Comparison of ENCODE assay signal across 8 mouse cellular contexts in genomic region chr10:62230708-62231394, GRCm38 (mm10). TPM values are rescaled to one million over a fixed set of nuclear protein-coding genes. Genes with fewer than 3 reads are reported as not detected.
DNase-seq lines count a peak whose midpoint lies in the region; ATAC-seq lines count a peak whose summit lies in the region.

TSS of gene Tspan15 (minus strand) at chr10:62231251.

- peak within 1 kb of the TSS; percentile 31 for H3K27ac ChIP-seq in lung, embryonic 15.5 days

- peaks cover 25% of the 10 kb centered on the region for H3K4me1 ChIP-seq in lung, embryonic 15.5 days

- DNase-seq in MN1 (ENCODE audit: low spot score) = peak; percentile 95
- DNase-seq in cerebellum, adult 9-10 months = peak; percentile 95
- peak; percentile 45 for DNase-seq in layer of hippocampus, adult 9-10 months (ENCODE audit: low spot score)
- peak; percentile 88 for DNase-seq in ovary, postnatal 10 days (ENCODE audit: low spot score)
- peak; percentile 81 for DNase-seq in thymus, postnatal 0 days (ENCODE audit: low spot score)

- H3K4me2 ChIP-seq in lung, embryonic 15.5 days = peak within 1 kb of the TSS; percentile 88

- H3K4me3 ChIP-seq in lung, embryonic 15.5 days = peak within 1 kb of the TSS; percentile 56

- peak; percentile 93 for ATAC-seq in frontal cortex, adult (ENCODE audit: low TSS enrichment)
- ATAC-seq in hematopoietic stem cell, adult 5-6 weeks (replicated peaks in 1 of 2; ENCODE audit: insufficient read depth in 1 of 2, low FRiP score in 2 of 2, low TSS enrichment in 1 of 2, low read depth in 1 of 2, poor library complexity in 2 of 2, severe bottlenecking in 2 of 2) = peak; percentile 83 to 93
- peak; percentile 93 for ATAC-seq in lung, embryonic 15.5 days (ENCODE audit: borderline replicate concordance, extremely low read depth, low FRiP score, low TSS enrichment)

- WGBS in lung, embryonic 15.5 days = 2% methylated on average over 58 of the region's 59 CpGs

- H3K9me3 ChIP-seq in lung, embryonic 15.5 days = no peaks in the 10 kb centered on the region

- H3K27me3 ChIP-seq in lung, embryonic 15.5 days = no peaks in the 10 kb centered on the region

- no peaks in the 10 kb centered on the region for H3K36me3 ChIP-seq in lung, embryonic 15.5 days

- H3K9ac ChIP-seq in lung, embryonic 15.5 days = peak within 1 kb of the TSS; percentile 60

RNA-seq across cellular contexts. Expression of gene Tspan15, which starts in this region (rescaled TPM):
- total RNA-seq in hematopoietic stem cell, adult 5-6 weeks (2017) = 0.45 TPM in 1 of 2 replicates, not detected in the other
- polyA plus RNA-seq in lung, embryonic 15.5 days (2015; fragmentation: Nextera tagmentation; extraction: Ambion mirVana) = 66.5 and 84.5 TPM in 2 replicates
- 3.7 and 4.5 TPM in 2 replicates for polyA plus RNA-seq in thymus, postnatal 0 days (2015; fragmentation: Nextera tagmentation; extraction: Ambion mirVana)

Comparison
In these comparisons a context has a peak if more than half of its experiments do, and no peak if none do; other contexts are left out.
1. Peak in every context shown above with its lines: DNase-seq, ATAC-seq, H3K4me3 ChIP-seq and H3K27ac ChIP-seq.
2. RNA of gene Tspan15 (polyA plus RNA-seq): 66.5 to 84.5 TPM in lung, embryonic 15.5 days; 3.7 to 4.5 TPM in thymus, postnatal 0 days; every median in the first group is over 10 times any median in the second.
3. Peak in ATAC-seq in hematopoietic stem cell, adult 5-6 weeks; RNA of the gene not detected or under 1 TPM.
4. DNase-seq: peak in every context shown above with its lines; median percentile 95 in MN1; 95 in cerebellum, adult 9-10 months; 88 in ovary, postnatal 10 days; 81 in thymus, postnatal 0 days; 45 in layer of hippocampus, adult 9-10 months.